Mouse (Mus musculus): Measurements from ENCODE around the gene Ttc8.
"Not testable (repeated sequence)": the region's sequence is repeated elsewhere in the genome, so short reads cannot be mapped to it uniquely, and the experiment has no call there.

Ttc8 gene

DNA sequence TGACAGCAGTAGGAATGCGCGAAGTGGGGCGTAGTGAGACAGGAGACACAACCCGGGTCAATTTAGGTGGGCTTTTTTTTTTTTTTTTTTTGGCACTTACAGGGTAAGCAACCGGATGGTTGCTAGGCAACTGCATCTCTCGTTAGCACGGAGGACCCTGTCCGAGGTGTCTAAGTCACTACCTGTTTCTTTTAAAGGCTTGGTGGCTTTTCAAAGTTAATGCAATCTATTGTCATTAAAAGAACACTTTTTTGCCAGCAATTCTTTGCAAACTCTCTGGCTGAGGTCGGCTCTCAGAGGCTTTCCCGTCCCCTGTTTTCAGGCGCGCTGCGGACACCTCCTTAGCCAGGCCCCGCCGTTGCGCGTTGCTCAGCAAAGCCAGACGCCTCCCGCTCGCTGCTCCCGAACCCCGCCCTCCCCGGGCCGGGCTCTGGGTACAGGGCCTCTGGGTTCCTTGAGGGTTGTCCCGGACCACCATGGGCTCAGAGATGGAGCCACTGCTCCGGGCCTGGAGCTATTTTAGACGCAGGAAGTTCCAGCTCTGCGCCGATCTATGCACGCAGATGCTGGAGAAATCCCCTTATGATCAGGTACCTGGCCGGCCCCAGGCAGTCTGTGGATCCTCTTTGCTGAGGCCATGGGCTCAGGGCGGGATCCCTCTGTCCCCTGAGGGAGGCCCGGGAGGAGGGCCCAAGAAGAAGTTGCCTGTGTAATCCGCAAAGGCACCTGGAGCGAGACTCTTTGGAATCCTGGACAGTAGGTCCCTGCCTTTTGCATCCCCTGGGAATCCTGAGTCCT, at the start of gene Ttc8:
TSS of gene Ttc8 (plus strand) at position 381 of the 798 bp plus-strand sequence.
- peak; percentile 63 to 69 for DNase-seq (ENCODE audit: low spot score in 2 of 2)

- DNase-seq (ENCODE audit: low spot score in 2 of 2): no peak
Measured at GRCm38 (mm10) chr12:98872836-98873235, 47.5 kb upstream of the Ttc8 start.

- DNase-seq (ENCODE audit: low spot score in 2 of 2): no peak
Measured at GRCm38 (mm10) chr12:98875216-98875615, 45.2 kb upstream of the Ttc8 start.

GRCm38 (mm10) chr12:98878693-98879092, 41.7 kb upstream of the Ttc8 start:
- DNase-seq (ENCODE audit: low spot score in 2 of 2): no peak

DNA sequence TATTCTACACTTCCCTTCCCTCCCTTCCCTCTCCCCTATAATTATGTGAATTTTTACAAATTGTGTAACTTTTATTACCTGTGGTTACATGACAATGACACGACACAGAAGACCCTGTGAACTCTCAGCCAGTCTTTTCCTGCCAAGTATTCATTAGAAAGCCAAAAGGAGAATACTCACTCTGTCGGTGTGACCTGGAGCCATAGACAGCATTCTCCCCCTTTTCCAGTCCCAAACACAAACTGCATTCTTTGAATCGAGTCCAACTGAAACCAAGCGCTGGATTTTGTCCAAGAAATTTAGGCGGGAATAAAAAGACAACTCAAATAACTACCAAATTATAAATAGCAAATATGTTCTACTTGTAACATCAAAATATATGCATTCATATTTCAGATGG, 38.6 kb upstream of the Ttc8 start:
- no peak for DNase-seq (ENCODE audit: low spot score in 2 of 2)

GRCm38 (mm10) chr12:98884515-98884914, 35.9 kb upstream of the Ttc8 start:
- DNase-seq (ENCODE audit: low spot score in 2 of 2): no peak

- no peak for DNase-seq (ENCODE audit: low spot score in 2 of 2)
Measured at GRCm38 (mm10) chr12:98896761-98897160, 23.6 kb upstream of the Ttc8 start.

GRCm38 (mm10) chr12:98899676-98900075, 20.7 kb upstream of the Ttc8 start:
- no peak for DNase-seq (ENCODE audit: low spot score in 2 of 2)

DNA sequence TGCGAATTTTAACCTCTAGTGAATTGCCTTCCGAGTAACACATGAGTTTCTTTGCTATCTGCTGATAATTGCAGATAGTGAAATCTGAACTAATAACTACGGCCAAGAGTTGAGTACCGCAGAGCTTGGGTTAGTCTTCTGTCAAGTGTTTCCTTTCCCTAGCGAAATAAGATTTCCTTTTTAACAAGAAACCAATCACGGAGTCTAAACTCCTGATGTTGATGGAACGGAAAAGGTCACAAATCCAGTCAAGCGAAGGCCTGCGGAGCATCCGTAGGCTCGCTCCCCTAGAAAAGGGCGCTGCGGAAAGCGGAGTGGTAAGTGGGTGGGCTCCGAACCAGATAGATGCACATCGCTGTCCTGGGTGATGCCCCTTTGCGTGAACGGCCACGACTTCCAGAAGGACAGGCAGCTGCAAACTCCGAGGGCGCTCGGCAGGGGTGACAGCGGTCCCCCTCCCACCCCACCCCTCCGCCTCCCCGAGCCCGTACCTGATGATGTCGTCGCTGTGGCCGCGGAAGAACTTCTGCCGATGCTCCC, 20.0 kb upstream of the Ttc8 start:
- peak in 1 of 2 experiments; percentile 1 for DNase-seq (ENCODE audit: low spot score in 2 of 2)

GRCm38 (mm10) chr12:98900881-98901801, 19.2 kb upstream of the Ttc8 start, which contains the start of gene Eml5:
Eml5 (minus strand) TSS chr12:98901484.
- DNase-seq (ENCODE audit: low spot score in 2 of 2): peak; percentile 77 to 78

- no peak for DNase-seq (ENCODE audit: low spot score in 2 of 2)
Measured at GRCm38 (mm10) chr12:98905466-98905865, 14.9 kb upstream of the Ttc8 start.

- no peak for DNase-seq (ENCODE audit: low spot score in 2 of 2)
Measured at GRCm38 (mm10) chr12:98910096-98910495, 10.3 kb upstream of the Ttc8 start.

- no peak for DNase-seq (ENCODE audit: low spot score in 2 of 2)
Measured at GRCm38 (mm10) chr12:98931174-98931573, 10.8 kb downstream of the Ttc8 start.

GRCm38 (mm10) chr12:98932441-98932840, 12.1 kb downstream of the Ttc8 start:
- DNase-seq (ENCODE audit: low spot score in 2 of 2): no peak

- no peak for DNase-seq (ENCODE audit: low spot score in 2 of 2)
Measured at GRCm38 (mm10) chr12:98932856-98933255, 12.5 kb downstream of the Ttc8 start.

DNA sequence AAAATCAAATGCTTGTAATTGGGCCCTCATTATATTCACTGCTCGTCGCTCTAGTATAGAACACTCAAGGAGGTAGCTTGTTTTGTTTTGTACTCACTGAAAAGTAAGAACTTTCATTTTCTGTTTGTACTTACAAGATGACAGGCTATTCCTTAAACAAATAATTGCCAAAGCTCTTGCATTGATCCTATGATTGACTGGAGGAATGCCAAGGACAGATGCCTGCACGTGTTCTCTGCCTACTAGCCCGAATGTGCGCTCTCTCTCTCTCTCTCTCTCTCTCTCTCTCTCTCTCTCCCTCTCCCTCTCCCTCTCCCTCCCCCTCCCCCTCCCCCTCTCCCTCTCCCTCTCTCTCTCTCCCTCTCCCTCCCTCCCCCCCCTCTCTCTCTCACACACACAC, 30.9 kb downstream of the Ttc8 start:
- DNase-seq (ENCODE audit: low spot score in 2 of 2): not testable (repeated sequence)

DNA sequence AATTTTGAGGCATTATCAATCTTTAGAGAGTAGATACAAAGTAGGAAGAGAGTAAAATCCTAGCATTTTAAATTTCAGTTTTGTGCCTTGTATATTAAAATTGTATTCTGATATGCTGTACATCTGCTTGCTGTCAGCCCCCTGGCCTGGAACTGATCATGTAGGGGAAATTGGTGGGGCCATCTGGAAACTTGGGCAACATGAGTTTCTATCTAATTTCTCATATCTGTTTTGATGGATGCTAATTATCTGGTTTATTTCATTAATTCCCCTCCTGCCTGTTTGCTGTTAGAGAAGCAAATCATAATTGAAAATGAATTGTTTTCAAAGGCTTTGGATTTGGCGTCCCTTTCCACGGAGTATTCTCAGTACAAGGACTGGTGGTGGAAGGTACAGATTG, 36.6 kb downstream of the Ttc8 start:
- no peak for DNase-seq (ENCODE audit: low spot score in 2 of 2)

DNA sequence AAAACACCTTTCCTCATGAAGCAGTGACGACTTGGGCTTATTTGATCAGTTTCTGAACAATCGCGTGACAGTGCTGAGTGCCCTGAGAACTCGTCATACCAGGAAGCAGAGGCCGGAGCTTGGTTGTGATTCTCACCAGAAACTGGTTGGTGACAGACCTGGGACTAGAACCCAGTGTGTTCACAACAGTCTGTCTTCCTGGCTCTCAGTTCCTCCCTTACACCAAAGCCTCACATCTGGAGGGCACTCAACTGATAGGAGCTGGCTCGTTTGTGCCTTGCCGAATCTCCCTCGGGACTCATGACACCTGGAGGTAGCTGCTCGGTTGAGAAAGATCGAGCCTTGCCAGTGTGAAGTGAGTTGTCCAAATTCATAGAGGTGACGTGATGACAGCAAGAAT, 37.1 kb downstream of the Ttc8 start:
- DNase-seq (ENCODE audit: low spot score in 2 of 2): peak; percentile 3 to 7

- no peak for DNase-seq (ENCODE audit: low spot score in 2 of 2)
Measured at GRCm38 (mm10) chr12:98961008-98961407, 40.6 kb downstream of the Ttc8 start.

GRCm38 (mm10) chr12:98961415-98961814, 41.0 kb downstream of the Ttc8 start:
- DNase-seq (ENCODE audit: low spot score in 2 of 2): no peak

- no peak for DNase-seq (ENCODE audit: low spot score in 2 of 2)
Measured at GRCm38 (mm10) chr12:98965441-98966135, 45.2 kb downstream of the Ttc8 start.

- DNase-seq (ENCODE audit: low spot score in 2 of 2): no peak
Measured at GRCm38 (mm10) chr12:98972291-98972690, 51.9 kb downstream of the Ttc8 start.

Data from spleen, postnatal 36 days (tissue).